Mouse (Mus musculus) ES-Bruce4 (cell line): ENCODE data around the gene Slc48a1. TPM values are rescaled to one million over a fixed set of nuclear protein-coding genes. Genes with fewer than 3 reads are reported as not detected.

ENCODE experiments used
- H3K27ac ChIP-seq: 2 replicates; pipeline ENCODE4 v1.5.1; 2012; ENCODE audit warnings: low read length, inconsistent platforms; ENCODE audit not compliant: insufficient read depth
- H3K27me3 ChIP-seq: 2 replicates; pipeline ENCODE4 v1.6.1; 2012; ENCODE audit warnings: mild to moderate bottlenecking, low read length, inconsistent platforms; ENCODE audit not compliant: control insufficient read depth, poor library complexity, insufficient read depth, severe bottlenecking
- H3K36me3 ChIP-seq: 2 replicates; pipeline ENCODE4 v1.6.1; 2012; ENCODE audit warnings: inconsistent platforms, mild to moderate bottlenecking, low read length, moderate library complexity; ENCODE audit not compliant: control insufficient read depth, poor library complexity, insufficient read depth, severe bottlenecking
- H3K4me1 ChIP-seq: one replicate; pipeline ENCODE4 v1.8.1; 2011; ENCODE audit warnings: low read length; ENCODE audit not compliant: control insufficient read depth, insufficient read depth
- H3K4me3 ChIP-seq: 2 replicates; pipeline ENCODE4 v1.5.1; 2011; ENCODE audit warnings: low read depth, mild to moderate bottlenecking, low read length
- H3K9ac ChIP-seq: 2 replicates; pipeline ENCODE4 v1.6.1; 2012; ENCODE audit warnings: low read depth, mild to moderate bottlenecking, inconsistent platforms; ENCODE audit not compliant: poor library complexity, severe bottlenecking
- H3K9me3 ChIP-seq: replicated peaks from 2 replicates; pipeline ENCODE4 v1.6.1; 2012; ENCODE audit warnings: mild to moderate bottlenecking, low read length, inconsistent platforms; ENCODE audit not compliant: control insufficient read depth, poor library complexity, insufficient read depth, severe bottlenecking
- CTCF ChIP-seq: IDR thresholded peaks from one replicate; pipeline ENCODE4 v1.8.1; 2011; ENCODE audit warnings: low read depth, low read length
- EP300 ChIP-seq: IDR thresholded peaks from 2 replicates; pipeline ENCODE4 v1.6.1; 2011; ENCODE audit warnings: low read depth, low read length; ENCODE audit not compliant: insufficient read depth
- POLR2A ChIP-seq: IDR thresholded peaks from one replicate; pipeline ENCODE4 v1.8.1; 2011; ENCODE audit warnings: low read length; ENCODE audit not compliant: insufficient read depth
- polyA plus RNA-seq: library from polyadenylated mRNA; stranded (reverse); fragments of >200 nt; gene quantifications from 2 replicates; pipeline ENCODE4 v1.2.4, GENCODE M21; 2011; ENCODE audit warnings: low read depth; ENCODE audit not compliant: missing spikeins, insufficient read depth, insufficient read length

The Slc48a1 gene
- polyA plus RNA-seq, 1 experiment: 17.2 TPM

DNA sequence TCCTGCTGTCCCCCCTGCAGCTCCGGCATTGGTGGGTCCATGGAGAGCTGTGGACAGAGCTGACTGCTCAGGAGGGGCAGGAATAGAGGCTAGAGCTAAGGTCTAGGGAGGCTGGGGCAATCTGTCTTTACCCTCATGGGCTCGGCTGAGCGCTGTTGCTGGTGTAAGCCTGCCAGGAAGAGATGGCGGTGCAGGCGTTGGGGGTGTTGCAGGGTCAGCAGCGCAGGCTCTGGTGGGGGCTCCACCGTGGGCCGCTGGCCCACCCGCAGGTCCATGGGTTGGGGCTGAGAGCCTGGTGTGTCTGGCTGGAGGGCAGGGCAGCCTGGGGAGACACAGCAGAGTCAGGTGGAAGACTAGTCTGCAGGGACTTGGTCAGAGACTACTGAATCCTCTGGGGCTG is 33.0 kb downstream of the Slc48a1 start:
- Histone ChIP-seq H3K4me3 (no peak overlapping the region), H3K4me1 (no peaks in the 10 kb centered on the region), H3K27ac (no peak overlapping the region), H3K27me3 (no peaks in the 10 kb centered on the region), H3K36me3 (no peaks in the 10 kb centered on the region), H3K9ac (no peak overlapping the region), H3K9me3 (no peaks in the 10 kb centered on the region)
- TF ChIP-seq CTCF (no peak), POLR2A (no peak)

DNA sequence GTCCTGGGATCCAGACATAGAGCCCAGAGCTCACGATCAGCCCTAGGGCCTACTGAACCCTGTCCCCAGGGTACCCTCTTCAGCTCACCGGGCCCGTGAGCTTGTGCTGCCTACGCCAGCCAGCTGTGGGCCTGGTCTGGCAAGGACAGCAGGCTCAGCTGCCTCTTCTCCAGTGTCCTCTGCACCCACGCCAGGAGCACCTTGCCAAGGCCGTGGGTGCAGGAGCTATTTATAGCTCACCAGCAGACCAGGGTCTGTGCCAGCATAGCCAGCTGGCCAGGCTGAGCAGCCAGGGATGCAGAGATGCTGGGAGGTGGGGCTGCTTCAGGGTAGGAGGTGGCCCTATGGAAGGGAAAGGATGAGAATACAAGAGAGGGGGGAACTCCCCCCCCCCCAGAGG is 33.8 kb downstream of the Slc48a1 start:
- Histone ChIP-seq H3K4me1 (no peaks in the 10 kb centered on the region), H3K9me3 (no peaks in the 10 kb centered on the region), H3K36me3 (no peaks in the 10 kb centered on the region), H3K9ac (no peak overlapping the region), H3K27me3 (no peaks in the 10 kb centered on the region), H3K27ac (no peak overlapping the region), H3K4me3 (no peak overlapping the region)
- TF ChIP-seq POLR2A: no peak
- no peak for TF ChIP-seq CTCF
- TF ChIP-seq EP300: no peak

DNA sequence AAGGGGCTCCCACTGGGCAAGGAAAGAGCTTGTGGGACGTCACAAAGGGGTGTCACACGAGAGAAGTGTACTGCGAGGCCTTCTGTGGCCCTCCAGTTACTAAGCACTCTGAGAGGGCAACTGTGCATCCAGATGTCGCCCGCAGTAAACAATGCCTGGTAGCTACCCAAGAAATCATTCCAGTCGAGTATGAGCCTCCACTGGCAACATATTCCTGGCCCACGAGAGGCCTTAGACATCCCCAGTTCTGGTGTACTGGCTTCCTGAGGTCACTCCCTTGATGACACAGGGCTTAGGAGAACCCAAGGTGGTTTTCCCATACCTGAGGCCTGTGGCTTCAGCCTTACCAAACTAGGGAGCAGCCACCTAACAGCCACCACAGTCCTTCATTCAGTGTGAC is 34.6 kb downstream of the Slc48a1 start:
- Histone ChIP-seq H3K9ac (no peak overlapping the region), H3K36me3 (no peaks in the 10 kb centered on the region), H3K27me3 (no peaks in the 10 kb centered on the region)

DNA sequence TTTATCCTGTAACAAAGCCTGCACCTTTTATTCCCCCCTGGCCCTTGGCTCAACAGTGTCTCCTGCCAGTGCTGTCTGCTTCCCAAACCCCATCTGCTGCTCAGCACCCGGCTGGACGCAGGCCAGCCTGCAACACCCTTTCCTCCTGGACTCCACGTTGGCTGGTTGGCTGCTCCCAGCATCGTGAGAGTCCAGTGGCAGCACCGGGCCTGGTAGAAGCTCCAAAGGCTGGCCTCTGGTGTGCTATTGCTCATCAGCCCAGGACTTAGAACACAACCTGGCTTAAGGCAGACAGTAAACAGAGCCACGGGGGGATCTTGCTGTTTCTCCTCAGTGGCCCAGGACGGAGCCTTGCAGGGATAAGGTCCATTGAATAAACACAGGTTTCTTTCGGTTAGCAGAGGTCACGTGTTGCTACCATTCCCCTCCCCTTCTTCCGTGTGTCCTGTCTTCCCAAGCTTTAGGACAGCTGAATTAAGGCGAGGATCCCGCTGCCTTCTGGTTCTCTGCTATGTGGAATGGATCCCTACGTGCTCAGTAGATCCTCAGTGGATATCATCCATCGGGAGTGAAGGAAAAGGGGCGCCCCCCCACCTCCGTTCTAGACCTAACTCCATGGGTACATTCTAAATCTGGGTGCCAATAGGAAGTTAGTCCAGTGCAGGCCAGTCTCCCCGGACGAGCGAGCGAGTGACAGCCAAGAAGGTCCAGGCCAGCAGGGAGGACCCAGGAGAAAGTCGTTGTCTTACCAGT is 35.3 kb downstream of the Slc48a1 start:
- TF ChIP-seq EP300 (no peak), POLR2A (no peak), CTCF (no peak)
- no peaks in the 10 kb centered on the region for H3K36me3 ChIP-seq
- H3K9me3 ChIP-seq: no peaks in the 10 kb centered on the region
- no peaks in the 10 kb centered on the region for H3K4me1 ChIP-seq
- H3K9ac ChIP-seq: no peak overlapping the region
- H3K4me3 ChIP-seq: no peak overlapping the region
- no peak overlapping the region for H3K27ac ChIP-seq
- no peaks in the 10 kb centered on the region for H3K27me3 ChIP-seq

More for the DNA sequence above, 34.6 kb downstream of the Slc48a1 start:
- Histone ChIP-seq H3K4me3 (no peak overlapping the region), H3K4me1 (no peaks in the 10 kb centered on the region), H3K9me3 (no peaks in the 10 kb centered on the region), H3K27ac (no peak overlapping the region)
- TF ChIP-seq POLR2A: no peak
- no peak for TF ChIP-seq EP300
- no peak for TF ChIP-seq CTCF

DNA sequence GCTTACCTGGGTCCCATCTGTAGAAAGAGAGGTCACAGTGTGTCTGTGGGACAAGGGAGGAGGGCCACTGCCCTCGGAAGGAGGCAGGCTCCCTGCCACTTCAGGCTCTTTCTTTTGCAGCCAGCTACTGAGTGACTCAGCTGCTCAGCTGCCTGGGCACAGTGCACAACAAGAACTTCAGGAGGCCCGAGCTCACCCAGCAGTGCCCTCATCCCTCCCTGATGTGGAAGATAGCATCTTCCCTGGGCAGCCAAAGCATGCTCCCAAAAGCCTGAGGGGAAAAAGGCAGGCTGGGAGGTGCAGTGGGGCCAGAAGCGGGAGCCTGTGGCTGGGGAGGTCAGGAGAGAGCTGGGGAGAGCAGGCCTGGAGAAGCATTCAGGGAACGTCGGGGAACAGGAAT is 36.4 kb downstream of the Slc48a1 start:
- no peak overlapping the region for H3K27ac ChIP-seq
- H3K4me3 ChIP-seq: no peak overlapping the region
- no peak overlapping the region for H3K9ac ChIP-seq
- no peaks in the 10 kb centered on the region for H3K36me3 ChIP-seq
- H3K4me1 ChIP-seq: no peaks in the 10 kb centered on the region
- no peaks in the 10 kb centered on the region for H3K27me3 ChIP-seq
- H3K9me3 ChIP-seq: no peaks in the 10 kb centered on the region
- TF ChIP-seq CTCF (no peak), POLR2A (no peak), EP300 (no peak)

DNA sequence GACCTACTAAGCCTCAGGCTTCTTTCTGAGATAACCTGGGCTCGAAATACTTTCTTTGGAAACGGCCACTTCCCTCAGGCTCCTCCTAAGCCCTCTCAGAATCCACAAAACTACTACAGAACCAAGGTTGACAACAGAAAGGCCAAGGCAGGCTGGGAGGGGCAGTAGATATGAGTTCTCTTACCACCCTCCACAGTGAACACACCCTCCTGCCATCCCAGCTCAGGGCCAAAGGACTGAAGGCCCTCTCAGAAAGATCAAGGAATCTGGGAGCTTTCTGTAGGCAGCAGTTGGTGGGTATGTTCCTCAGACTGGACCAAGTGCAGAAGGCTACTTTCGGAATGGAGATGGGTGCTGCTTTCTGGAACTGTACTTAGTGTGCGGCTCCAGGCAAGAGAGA is 36.9 kb downstream of the Slc48a1 start:
- Histone ChIP-seq H3K27ac (no peak overlapping the region), H3K9me3 (no peaks in the 10 kb centered on the region), H3K27me3 (no peaks in the 10 kb centered on the region), H3K36me3 (no peaks in the 10 kb centered on the region), H3K9ac (no peak overlapping the region), H3K4me1 (no peaks in the 10 kb centered on the region), H3K4me3 (no peak overlapping the region)
- no peak for TF ChIP-seq CTCF
